Mouse (Mus musculus) thymus, adult 2 months (tissue): ENCODE measurements around the gene Srrm2. TPM values are rescaled to one million over a fixed set of nuclear protein-coding genes. Genes with fewer than 3 reads are reported as not detected.

ENCODE experiments used
- DNase-seq: peaks from one replicate; pipeline ENCODE4 v3.0.0; 2021
- H3K27ac ChIP-seq: fragments of 200-500 bp; 2 replicates; pipeline ENCODE4 v1.5.1; 2012; ENCODE audit warnings: low read length, control low read depth; ENCODE audit not compliant: control insufficient read depth, insufficient read depth
- H3K27me3 ChIP-seq: fragments of 200-500 bp; 2 replicates; pipeline ENCODE4 v1.6.1; 2012; ENCODE audit warnings: mild to moderate bottlenecking, low read length, moderate library complexity, mixed read lengths; ENCODE audit not compliant: control insufficient read depth, insufficient read depth
- H3K36me3 ChIP-seq: fragments of 200-500 bp; 2 replicates; pipeline ENCODE4 v1.6.1; 2012; ENCODE audit warnings: mild to moderate bottlenecking, low read length, moderate library complexity; ENCODE audit not compliant: control insufficient read depth, insufficient read depth
- H3K4me1 ChIP-seq: fragments of 200-500 bp; replicated peaks from 2 replicates; pipeline ENCODE4 v1.6.1; 2012; ENCODE audit warnings: low read length; ENCODE audit not compliant: control insufficient read depth, insufficient read depth
- H3K4me3 ChIP-seq: fragments of 200-500 bp; 2 replicates; pipeline ENCODE4 v1.5.1; 2012; ENCODE audit warnings: mild to moderate bottlenecking, low read length, control low read depth, moderate library complexity; ENCODE audit not compliant: control insufficient read depth, insufficient read depth
- CTCF ChIP-seq: fragments of 200-500 bp; IDR thresholded peaks from 2 replicates; pipeline ENCODE4 v1.5.1; 2012; ENCODE audit warnings: mild to moderate bottlenecking, control low read depth, low read length, moderate library complexity, borderline replicate concordance; ENCODE audit not compliant: control insufficient read depth, poor library complexity, insufficient read depth; ENCODE audit errors: extremely low read depth
- POLR2A ChIP-seq: fragments of 200-500 bp; IDR thresholded peaks from 2 replicates; pipeline ENCODE4 v1.6.1; 2012; ENCODE audit warnings: mild to moderate bottlenecking, low read length, control low read depth, moderate library complexity; ENCODE audit not compliant: control insufficient read depth, poor library complexity, insufficient read depth; ENCODE audit errors: extremely low read depth
- WGBS: fragments of 180-500 bp; shearing (Covaris S2); methylation state at CpG from one replicate; pipeline ENCODE4 v1.1.7; 2018; 5-methylcytosine and 5-hydroxymethylcytosine counted together
- polyA plus RNA-seq: library from polyadenylated mRNA; depleted of rRNA; stranded (reverse); fragments of >200 nt; gene quantifications from 2 replicates; pipeline ENCODE4 v1.2.3, GENCODE M21; 2012

Gene Srrm2
- polyA plus RNA-seq, 1 experiment = 874 TPM

GRCm38 (mm10) chr17:23744651-23745050, 45.7 kb upstream of the Srrm2 start:
- Histone ChIP-seq H3K4me1 (peaks cover 40% of the 10 kb centered on the region), H3K4me3 (no peak overlapping the region), H3K27me3 (peaks cover 28% of the 10 kb centered on the region), H3K27ac (no peak overlapping the region), H3K36me3 (no peaks in the 10 kb centered on the region)
- DNase-seq = no peak
- WGBS = 24% methylated on average over 14 of the region's 14 CpGs
- TF ChIP-seq CTCF (no peak), POLR2A (no peak)

DNA sequence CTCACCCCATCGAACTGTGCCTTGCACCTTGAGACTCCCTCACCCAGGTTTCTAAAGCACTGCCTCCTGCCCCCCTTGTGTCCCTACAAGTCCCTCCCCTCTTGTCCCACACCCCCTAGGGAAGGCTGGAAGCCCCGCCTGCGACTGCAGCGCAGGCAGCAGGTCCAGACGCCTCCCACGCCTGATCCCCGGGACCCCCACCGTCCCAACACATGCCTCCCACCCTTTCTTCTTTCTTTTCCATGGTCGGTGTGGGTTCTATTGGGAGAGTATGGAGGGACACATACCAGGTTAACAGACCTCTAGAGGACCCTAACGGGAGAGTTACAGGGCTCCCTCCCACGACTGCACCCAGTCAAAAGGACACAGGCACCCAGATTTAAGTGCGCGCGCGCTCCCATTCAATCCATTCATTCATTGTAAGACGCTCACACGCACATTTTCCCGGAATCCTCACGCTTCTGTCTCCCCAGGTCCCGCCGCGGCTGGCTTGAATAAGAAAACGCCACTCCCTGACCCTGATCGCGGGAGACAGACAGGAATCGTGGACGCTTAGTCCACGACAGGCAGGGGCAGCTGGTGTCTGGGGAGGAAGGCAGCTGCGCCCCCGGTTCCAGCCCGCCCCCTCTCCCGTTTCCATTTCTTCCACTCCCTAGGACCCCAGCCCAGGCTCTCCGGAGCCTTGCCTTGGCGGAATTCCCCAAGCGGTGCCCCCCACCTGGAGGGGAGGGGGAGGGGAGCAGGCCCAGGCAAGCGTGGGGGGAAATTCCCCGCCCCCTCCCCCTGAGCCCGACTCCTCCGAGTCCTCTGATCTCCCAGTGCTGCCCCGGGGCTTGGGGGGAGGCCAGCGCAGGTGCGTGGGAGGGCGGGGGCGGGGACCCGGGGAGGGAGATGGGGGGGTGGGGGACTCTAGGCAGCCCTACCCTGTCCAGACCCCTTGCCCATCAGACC, 44.8 kb upstream of the Srrm2 start, which contains the start of gene Kremen2:
Kremen2 (minus strand) TSS at position 533 of the 951 bp plus-strand sequence.
- WGBS = 3% methylated on average over 45 of the region's 45 CpGs
- peaks cover 22% of the 10 kb centered on the region for H3K27me3 ChIP-seq
- peak; percentile 37 for DNase-seq
- H3K4me3 ChIP-seq = peak within 1 kb of the TSS; percentile 9; the same call in 1 of the 2 replicates
- no peak within 1 kb of the TSS for H3K27ac ChIP-seq
- H3K36me3 ChIP-seq = no peaks in the 10 kb centered on the region
- peaks cover 31% of the 10 kb centered on the region for H3K4me1 ChIP-seq
- TF ChIP-seq POLR2A (no peak), CTCF (no peak)

DNA sequence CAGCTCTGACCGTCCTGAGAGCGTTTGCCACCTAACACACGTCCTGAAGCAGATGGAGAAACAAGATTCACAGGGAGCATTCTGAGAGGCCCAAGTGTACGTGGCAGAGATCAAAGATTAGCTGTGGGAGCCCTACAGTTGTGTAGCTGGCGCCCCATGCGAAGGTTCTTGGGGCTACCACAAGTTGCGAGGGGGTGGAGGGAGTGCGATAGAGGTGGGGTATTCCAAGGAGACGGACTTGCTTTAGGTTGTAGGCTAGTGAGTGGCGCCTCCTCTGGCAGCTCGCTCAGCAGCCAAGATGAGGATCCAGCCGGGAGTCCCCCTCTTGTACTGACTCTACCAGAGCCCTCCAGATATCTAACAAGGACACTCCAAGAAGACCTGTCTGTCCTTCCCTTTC, 44.0 kb upstream of the Srrm2 start:
- Histone ChIP-seq H3K36me3 (no peaks in the 10 kb centered on the region), H3K4me3 (no peak overlapping the region), H3K27me3 (peaks cover 22% of the 10 kb centered on the region), H3K27ac (no peak overlapping the region), H3K4me1 (peaks cover 27% of the 10 kb centered on the region)
- 40% methylated on average over 12 of the region's 12 CpGs for WGBS
- TF ChIP-seq CTCF = no peak
- no peak for DNase-seq

DNA sequence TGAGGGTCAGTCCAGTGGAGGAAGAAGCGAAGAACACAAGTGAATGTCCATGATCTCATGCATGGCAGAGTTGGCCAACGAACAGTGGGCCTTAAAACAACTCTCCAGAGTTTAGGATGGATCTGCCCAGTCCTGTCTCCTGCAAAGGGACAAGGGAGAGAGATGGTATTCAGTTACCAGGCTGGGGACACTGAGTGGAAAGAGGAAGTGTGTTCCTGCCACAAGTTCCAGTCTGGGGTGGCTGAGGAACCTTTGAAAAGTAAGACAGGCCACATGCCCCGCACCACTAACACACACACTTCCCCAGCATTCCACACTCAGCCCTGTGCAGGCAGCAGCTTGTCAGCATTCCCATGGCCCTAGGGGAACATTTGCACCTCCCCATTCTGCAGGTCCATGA, 43.6 kb upstream of the Srrm2 start:
- no peak overlapping the region for H3K4me3 ChIP-seq
- WGBS = 63% methylated on average over 3 of the region's 3 CpGs
- peaks cover 17% of the 10 kb centered on the region for H3K27me3 ChIP-seq
- peaks cover 27% of the 10 kb centered on the region for H3K4me1 ChIP-seq
- no peak overlapping the region for H3K27ac ChIP-seq
- no peak for TF ChIP-seq CTCF
- no peak for TF ChIP-seq POLR2A
- DNase-seq = no peak
- no peaks in the 10 kb centered on the region for H3K36me3 ChIP-seq

DNA sequence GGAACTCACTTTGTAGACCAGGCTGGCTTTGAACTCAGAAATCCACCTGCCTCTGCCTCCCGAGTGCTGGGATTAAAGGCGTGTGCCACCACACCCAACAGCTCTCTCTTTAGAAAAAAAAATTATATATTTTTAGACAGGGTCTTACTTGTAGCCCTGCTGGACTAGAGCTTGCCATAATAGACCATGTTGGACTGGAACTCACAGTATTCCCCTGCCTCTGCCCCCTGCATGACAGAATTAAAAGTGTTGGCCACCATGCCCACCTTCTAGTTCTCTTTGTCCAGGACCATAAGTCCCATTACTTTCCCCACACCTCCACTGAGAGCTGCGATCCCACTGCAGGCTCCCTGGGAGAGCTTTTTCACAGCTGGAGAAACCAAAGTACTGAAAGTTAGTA, 42.9 kb upstream of the Srrm2 start:
- TF ChIP-seq POLR2A (no peak), CTCF (no peak)
- DNase-seq = no peak
- H3K4me3 ChIP-seq = no peak overlapping the region
- no peak overlapping the region for H3K27ac ChIP-seq
- no peaks in the 10 kb centered on the region for H3K36me3 ChIP-seq
- H3K4me1 ChIP-seq = peaks cover 24% of the 10 kb centered on the region
- WGBS = 90% methylated on average over 3 of the region's 3 CpGs
- H3K27me3 ChIP-seq = peaks cover 13% of the 10 kb centered on the region

DNA sequence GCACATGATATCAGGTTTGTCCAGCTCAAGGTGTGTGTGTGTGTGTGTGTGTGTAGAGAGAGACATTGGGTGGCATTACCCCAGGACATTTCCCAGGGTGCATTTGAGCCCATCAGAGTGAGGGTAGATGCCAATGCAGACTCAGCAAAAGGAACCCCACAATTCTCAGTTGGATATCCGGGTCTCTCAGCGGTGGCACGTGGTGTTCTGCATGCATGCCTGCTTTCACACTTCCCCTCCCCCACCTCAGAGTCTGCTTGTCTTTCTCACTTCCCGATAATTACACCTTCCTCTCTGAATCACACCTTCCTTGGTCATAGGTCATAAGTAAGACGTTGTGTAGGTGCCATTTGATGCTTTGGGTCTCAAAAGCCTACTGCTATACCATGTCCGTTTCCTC, 42.3 kb upstream of the Srrm2 start:
- H3K27ac ChIP-seq = no peak overlapping the region
- no peak for DNase-seq
- H3K4me3 ChIP-seq = no peak overlapping the region
- peaks cover 22% of the 10 kb centered on the region for H3K4me1 ChIP-seq
- TF ChIP-seq POLR2A = no peak
- TF ChIP-seq CTCF = no peak
- no peaks in the 10 kb centered on the region for H3K36me3 ChIP-seq
- peaks cover 11% of the 10 kb centered on the region for H3K27me3 ChIP-seq
- 24% methylated on average over 6 of the region's 6 CpGs for WGBS
